Mouse (Mus musculus) lung, adult 10 weeks (tissue): ENCODE data around the gene Grm1. TPM values are rescaled to one million over a fixed set of nuclear protein-coding genes. Genes with fewer than 3 reads are reported as not detected.

Source experiments
- polyA plus RNA-seq: library from polyadenylated mRNA; stranded (reverse); fragments of 350-450 nt; fragmentation: Illumina TruSeq; extraction: RNeasy Lipid Tissue Mini Kit (QIAGEN cat#74804); gene quantifications from one replicate; pipeline ENCODE4 v1.2.3, GENCODE M21; 2014; ENCODE audit warnings: low read depth, low replicate concordance; ENCODE audit not compliant: insufficient read depth

The Grm1 gene
- polyA plus RNA-seq: not detected

DNA sequence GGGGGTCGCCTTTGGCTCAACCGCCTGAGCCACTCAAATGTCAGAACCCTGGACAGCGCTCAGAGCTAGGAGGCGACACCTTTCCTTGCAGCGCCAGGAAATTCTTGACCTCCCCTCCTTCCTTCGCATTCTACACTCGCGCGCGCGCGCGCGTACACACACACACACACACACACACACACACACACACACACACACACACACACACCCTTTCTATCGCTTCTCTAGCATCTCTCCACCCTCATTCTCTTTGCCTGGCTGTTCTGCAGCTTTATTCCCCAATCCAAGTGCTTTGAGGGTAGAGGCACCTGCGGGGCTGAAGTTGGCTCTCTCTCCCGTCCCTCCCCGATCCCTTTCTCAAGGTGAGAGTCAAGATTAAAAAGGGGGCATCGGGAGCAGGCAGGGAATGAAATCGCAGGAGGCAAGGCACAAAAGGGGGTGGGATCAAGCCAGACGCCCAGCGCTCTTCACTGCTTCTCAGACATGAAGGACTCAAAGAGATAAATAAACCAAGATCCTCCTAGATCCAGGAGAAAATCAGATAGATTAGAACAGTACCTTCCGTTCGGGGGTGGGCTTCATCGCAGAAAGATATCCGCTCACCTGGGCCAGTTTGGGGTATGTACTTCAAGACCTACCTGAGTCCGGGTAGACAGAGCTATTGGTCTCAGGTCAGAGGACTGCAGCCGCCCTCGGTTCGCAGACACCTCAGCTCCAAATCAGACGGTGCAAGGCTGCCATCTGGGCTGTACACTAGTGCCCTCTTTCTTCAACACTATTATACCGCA lies at the start of gene Grm1:
Gene Grm1, minus strand, starts transcription at position 746 of the 788 bp plus-strand sequence.

DNA sequence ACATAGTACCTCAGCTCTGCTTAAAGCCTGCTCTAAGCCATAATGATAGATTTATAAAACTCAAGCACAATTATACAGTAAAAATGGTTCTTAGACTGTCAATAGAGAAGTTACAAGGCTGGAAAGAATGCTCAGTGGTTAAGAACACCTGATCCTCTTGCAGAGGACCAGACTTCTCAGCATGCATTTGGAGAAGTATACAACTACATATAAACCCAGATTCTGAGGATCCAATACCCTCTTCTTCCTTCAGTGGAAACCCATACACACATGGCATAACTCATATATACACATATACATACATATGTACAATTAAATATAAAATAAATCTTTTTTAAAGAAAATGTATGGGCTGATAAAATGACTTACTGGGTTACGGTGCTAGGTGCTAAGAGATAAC lies 401.1 kb downstream of the Grm1 start, which contains the start of gene Gm10944:
Gene Gm10944, plus strand, starts transcription at position 301 of the 400 bp plus-strand sequence.

Other genes starting within 250 kb of the Grm1 start
- 4.1 TPM for gene Shprh, start 67.1 kb upstream of the Grm1 start, polyA plus RNA-seq
- gene Fbxo30, start 199.0 kb upstream of the Grm1 start, polyA plus RNA-seq: 9.2 TPM